Mouse (Mus musculus): ENCODE results near the gene Ehmt1. TPM values are rescaled to one million over a fixed set of nuclear protein-coding genes. Genes with fewer than 3 reads are reported as not detected.

Ehmt1 gene
- polyA plus RNA-seq, 1 experiment from 2014 or later: 47.5 TPM

DNA sequence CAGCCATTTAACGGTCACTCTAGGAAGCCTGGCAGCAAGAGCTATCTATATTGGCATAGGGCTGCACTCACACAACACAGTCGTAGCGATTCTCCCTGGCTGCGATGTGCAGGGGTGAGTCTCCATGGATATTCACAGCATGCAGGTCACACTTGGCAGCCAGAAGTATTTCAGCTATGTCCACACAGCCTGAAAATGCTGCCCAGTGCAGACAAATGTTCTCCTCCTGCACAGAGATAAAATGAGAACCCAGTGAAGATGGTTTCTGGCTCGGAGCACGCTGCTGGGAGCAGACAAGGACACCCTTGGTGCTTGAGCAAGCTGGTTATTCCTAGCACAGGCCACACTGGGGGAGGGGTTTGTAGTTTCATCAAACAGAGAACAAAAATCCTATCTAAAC lies 113.3 kb downstream of the Ehmt1 start:
- no peaks in the 10 kb centered on the region for H3K4me1 ChIP-seq (replicated peaks; ENCODE audit: insufficient read depth, low read length)
- ATAC-seq (replicated peaks; ENCODE audit: low FRiP score, low read depth) (no peak), DNase-seq (ENCODE audit: low spot score) (no peak)
- 97% methylated on average over 6 of the region's 6 CpGs for WGBS
- no peak overlapping the region for H3K4me3 ChIP-seq (replicated peaks; ENCODE audit: low read depth, low read length)
- H3K36me3 ChIP-seq (ENCODE audit: insufficient read depth, low read length): peaks cover 78% of the 10 kb centered on the region
- H3K27me3 ChIP-seq (ENCODE audit: insufficient read depth, low read length): no peaks in the 10 kb centered on the region
- no peaks in the 10 kb centered on the region for H3K9me3 ChIP-seq (replicated peaks; ENCODE audit: low read length)
- no peak overlapping the region for H3K4me2 ChIP-seq (ENCODE audit: low read length)
- no peak overlapping the region for H3K9ac ChIP-seq (ENCODE audit: low read depth, low read length)
- no peak for TF ChIP-seq CTCF (IDR thresholded peaks at IDR 0.05; ENCODE audit: low read depth)
- no peak overlapping the region for H3K27ac ChIP-seq

GRCm38 (mm10) chr2:24805621-24806020 lies 113.8 kb downstream of the Ehmt1 start:
- Histone ChIP-seq H3K4me1 (replicated peaks; ENCODE audit: insufficient read depth, low read length) (no peaks in the 10 kb centered on the region), H3K9me3 (replicated peaks; ENCODE audit: low read length) (no peaks in the 10 kb centered on the region), H3K36me3 (ENCODE audit: insufficient read depth, low read length) (peaks cover 82% of the 10 kb centered on the region), H3K27ac (no peak overlapping the region), H3K4me3 (replicated peaks; ENCODE audit: low read depth, low read length) (no peak overlapping the region), H3K9ac (ENCODE audit: low read depth, low read length) (no peak overlapping the region), H3K27me3 (ENCODE audit: insufficient read depth, low read length) (no peaks in the 10 kb centered on the region), H3K4me2 (ENCODE audit: low read length) (no peak overlapping the region)
- ATAC-seq (replicated peaks; ENCODE audit: low FRiP score, low read depth) (no peak), DNase-seq (ENCODE audit: low spot score) (no peak)
- TF ChIP-seq CTCF (IDR thresholded peaks at IDR 0.05; ENCODE audit: low read depth): no peak
- 91% methylated on average over 4 of the region's 4 CpGs for WGBS

DNA sequence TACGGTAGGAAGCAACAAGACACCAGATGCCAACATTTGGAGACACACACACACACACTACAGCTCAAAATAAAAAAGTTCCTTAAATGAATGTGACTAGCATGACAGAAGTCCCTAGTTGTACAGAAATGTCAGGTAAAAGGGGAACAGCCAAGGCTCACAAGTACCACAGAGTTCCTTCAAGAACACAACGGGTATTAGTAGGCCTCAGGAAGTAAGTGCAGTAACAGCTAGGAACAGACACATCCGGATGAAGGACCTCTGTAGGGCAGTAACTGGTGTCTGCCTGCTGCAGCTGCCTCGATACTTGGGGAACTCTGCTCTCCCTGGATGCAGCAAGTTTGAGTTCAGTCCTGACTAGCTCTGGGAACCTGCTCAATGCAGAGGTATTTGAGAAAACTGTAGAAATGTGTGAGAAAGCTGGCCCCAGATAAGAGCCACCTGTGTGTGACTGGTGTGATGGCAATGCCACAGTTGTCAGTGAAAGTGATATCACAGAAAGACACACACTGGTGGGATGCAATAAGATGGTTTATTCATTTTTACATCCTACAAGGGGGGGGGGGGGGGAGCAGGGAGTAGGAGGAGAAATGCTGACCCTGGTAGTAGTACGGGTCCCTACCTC lies 122.5 kb downstream of the Ehmt1 start:
- H3K27me3 ChIP-seq (ENCODE audit: insufficient read depth, low read length): no peaks in the 10 kb centered on the region
- 85% methylated on average over 5 of the region's 5 CpGs for WGBS
- no peak overlapping the region for H3K4me2 ChIP-seq (ENCODE audit: low read length)

GRCm38 (mm10) chr2:24787250-24787649 lies 132.2 kb downstream of the Ehmt1 start:
- H3K4me2 ChIP-seq (ENCODE audit: low read length): no peak overlapping the region
- no peaks in the 10 kb centered on the region for H3K9me3 ChIP-seq (replicated peaks; ENCODE audit: low read length)
- H3K27ac ChIP-seq: no peak overlapping the region
- no peak overlapping the region for H3K4me3 ChIP-seq (replicated peaks; ENCODE audit: low read depth, low read length)
- 67% methylated on average over 4 of the region's 4 CpGs for WGBS
- H3K27me3 ChIP-seq (ENCODE audit: insufficient read depth, low read length): no peaks in the 10 kb centered on the region
- H3K9ac ChIP-seq (ENCODE audit: low read depth, low read length): no peak overlapping the region
- H3K36me3 ChIP-seq (ENCODE audit: insufficient read depth, low read length): peaks cover 18% of the 10 kb centered on the region
- ATAC-seq (replicated peaks; ENCODE audit: low FRiP score, low read depth): no peak
- no peaks in the 10 kb centered on the region for H3K4me1 ChIP-seq (replicated peaks; ENCODE audit: insufficient read depth, low read length)
- no peak for DNase-seq (ENCODE audit: low spot score)
- no peak for TF ChIP-seq CTCF (IDR thresholded peaks at IDR 0.05; ENCODE audit: low read depth)

More for the DNA sequence above, 122.5 kb downstream of the Ehmt1 start:
- no peak for TF ChIP-seq CTCF (IDR thresholded peaks at IDR 0.05; ENCODE audit: low read depth)
- ATAC-seq (replicated peaks; ENCODE audit: low FRiP score, low read depth) (no peak), DNase-seq (ENCODE audit: low spot score) (no peak)
- no peak overlapping the region for H3K9ac ChIP-seq (ENCODE audit: low read depth, low read length)
- peaks cover 56% of the 10 kb centered on the region for H3K36me3 ChIP-seq (ENCODE audit: insufficient read depth, low read length)
- no peak overlapping the region for H3K4me3 ChIP-seq (replicated peaks; ENCODE audit: low read depth, low read length)
- H3K4me1 ChIP-seq (replicated peaks; ENCODE audit: insufficient read depth, low read length): no peaks in the 10 kb centered on the region
- H3K27ac ChIP-seq: no peak overlapping the region
- no peaks in the 10 kb centered on the region for H3K9me3 ChIP-seq (replicated peaks; ENCODE audit: low read length)

DNA sequence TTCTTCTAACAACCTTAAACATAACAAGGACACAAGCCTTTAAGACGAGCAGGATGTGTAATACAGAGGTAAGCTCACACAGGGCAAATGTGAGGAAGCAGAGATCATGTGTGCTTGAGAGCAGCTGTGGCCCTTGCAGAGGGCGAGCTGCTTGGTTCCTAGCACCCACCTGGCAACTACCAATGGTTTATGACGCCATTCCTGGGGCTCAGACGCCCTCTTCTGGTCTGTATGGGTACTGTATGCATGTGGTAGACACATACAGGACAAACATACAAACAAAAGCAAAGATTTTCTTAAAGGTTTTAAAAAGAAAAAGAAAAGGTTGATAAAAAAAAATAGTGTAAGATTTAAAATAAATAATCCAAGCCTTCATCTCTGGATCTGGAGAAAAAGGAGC lies 138.2 kb downstream of the Ehmt1 start:
- Histone ChIP-seq H3K36me3 (ENCODE audit: insufficient read depth, low read length) (no peaks in the 10 kb centered on the region), H3K9ac (ENCODE audit: low read depth, low read length) (no peak overlapping the region), H3K4me1 (replicated peaks; ENCODE audit: insufficient read depth, low read length) (no peaks in the 10 kb centered on the region), H3K4me3 (replicated peaks; ENCODE audit: low read depth, low read length) (no peak overlapping the region), H3K27me3 (ENCODE audit: insufficient read depth, low read length) (no peaks in the 10 kb centered on the region), H3K9me3 (replicated peaks; ENCODE audit: low read length) (no peaks in the 10 kb centered on the region), H3K27ac (no peak overlapping the region), H3K4me2 (ENCODE audit: low read length) (no peak overlapping the region)
- DNase-seq (ENCODE audit: low spot score) (no peak), ATAC-seq (replicated peaks; ENCODE audit: low FRiP score, low read depth) (no peak)
- WGBS: 49% methylated on average over 4 of the region's 4 CpGs
- TF ChIP-seq CTCF (IDR thresholded peaks at IDR 0.05; ENCODE audit: low read depth): no peak

DNA sequence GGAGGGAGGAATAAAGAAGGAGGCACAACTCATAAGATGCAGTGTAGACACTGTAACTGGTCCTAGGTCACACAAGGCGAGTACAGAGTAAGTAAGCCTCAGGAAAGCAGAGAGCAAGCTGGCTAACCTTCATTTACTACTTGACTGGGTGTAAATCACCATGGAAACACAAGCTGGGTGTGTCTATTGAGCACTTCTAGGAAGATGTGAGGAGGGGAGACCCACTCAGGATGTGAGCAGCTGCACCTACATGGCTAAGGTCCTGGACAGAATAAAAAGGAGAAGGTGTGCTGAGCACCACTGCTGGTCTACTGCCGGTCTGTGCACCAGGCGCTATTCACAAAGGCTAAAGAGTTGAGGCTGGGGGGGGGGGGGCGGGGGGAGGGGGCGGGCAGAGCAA lies 142.6 kb downstream of the Ehmt1 start:
- Histone ChIP-seq H3K4me3 (replicated peaks; ENCODE audit: low read depth, low read length) (no peak overlapping the region), H3K27me3 (ENCODE audit: insufficient read depth, low read length) (no peaks in the 10 kb centered on the region), H3K4me2 (ENCODE audit: low read length) (no peak overlapping the region), H3K4me1 (replicated peaks; ENCODE audit: insufficient read depth, low read length) (no peaks in the 10 kb centered on the region), H3K36me3 (ENCODE audit: insufficient read depth, low read length) (no peaks in the 10 kb centered on the region), H3K9me3 (replicated peaks; ENCODE audit: low read length) (no peaks in the 10 kb centered on the region), H3K27ac (no peak overlapping the region), H3K9ac (ENCODE audit: low read depth, low read length) (no peak overlapping the region)
- ATAC-seq (replicated peaks; ENCODE audit: low FRiP score, low read depth): no peak
- no peak for TF ChIP-seq CTCF (IDR thresholded peaks at IDR 0.05; ENCODE audit: low read depth)
- WGBS: 7% methylated on average over 3 of the region's 5 CpGs
- no peak for DNase-seq (ENCODE audit: low spot score)

Measured in kidney, postnatal 0 days (tissue).